Mouse (Mus musculus) MEL (cell line): Measurements from ENCODE around the gene Dnajc25. TPM values are rescaled to one million over a fixed set of nuclear protein-coding genes. Genes with fewer than 3 reads are reported as not detected.

Experiments used
- DNase-seq: peaks from one replicate; pipeline ENCODE4 v3.0.0; 2011; ENCODE audit warnings: low read depth, low spot score
- H3K27ac ChIP-seq: 2 replicates; pipeline ENCODE4 v1.5.1; 2012; ENCODE audit warnings: low read depth, mild to moderate bottlenecking, control low read depth, low read length, moderate library complexity; ENCODE audit not compliant: control insufficient read depth
- H3K27me3 ChIP-seq, 2 experiments: fragments of 150-350 bp in 1 of 2; sonication (generic) in 1 of 2; 2 replicates each; pipeline ENCODE4 v1.6.1; 2012; ENCODE audit warnings: low read length in 2 of 2, mild to moderate bottlenecking in 2 of 2, improper control_type of control experiment in 1 of 2, moderate library complexity in 1 of 2; ENCODE audit not compliant: insufficient read depth in 2 of 2, control insufficient read depth in 1 of 2
- H3K36me3 ChIP-seq, 2 experiments: 2 replicates each; pipeline ENCODE4 v1.6.1; 2012 to 2014; ENCODE audit warnings: low read length in 2 of 2, improper control_type of control experiment in 1 of 2, inconsistent platforms in 1 of 2, mild to moderate bottlenecking in 1 of 2; ENCODE audit not compliant: insufficient read depth in 2 of 2, control insufficient read depth in 1 of 2
- H3K4me1 ChIP-seq, 2 experiments: fragments of 150-350 bp in 1 of 2; sonication (generic) in 1 of 2; 2 replicates each; pipeline ENCODE4 v1.6.1; 2012; ENCODE audit warnings: low read length in 2 of 2, improper control_type of control experiment in 1 of 2, mild to moderate bottlenecking in 1 of 2; ENCODE audit not compliant: insufficient read depth in 2 of 2, control insufficient read depth in 1 of 2
- H3K4me3 ChIP-seq, 2 experiments: fragments of 150-350 bp in 1 of 2; sonication (generic) in 1 of 2; 2 replicates each; pipeline ENCODE4 v1.5.1; 2012; ENCODE audit warnings: low read depth in 2 of 2, low read length in 2 of 2, mild to moderate bottlenecking in 2 of 2, moderate library complexity in 2 of 2, control low read depth in 1 of 2, improper control_type of control experiment in 1 of 2; ENCODE audit not compliant: control insufficient read depth in 1 of 2, insufficient read depth in 1 of 2
- H3K79me2 ChIP-seq: 2 replicates; pipeline ENCODE4 v1.6.1; 2012; ENCODE audit warnings: mild to moderate bottlenecking, low read length, moderate library complexity; ENCODE audit not compliant: control insufficient read depth, poor library complexity, insufficient read depth
- H3K9ac ChIP-seq: 2 replicates; pipeline ENCODE4 v1.6.1; 2012; ENCODE audit warnings: low read depth, mild to moderate bottlenecking, control low read depth, low read length, moderate library complexity; ENCODE audit not compliant: control insufficient read depth, poor library complexity, severe bottlenecking
- H3K9me3 ChIP-seq: fragments of 150-350 bp; sonication (generic); replicated peaks from 2 replicates; pipeline ENCODE4 v1.6.1; 2012; ENCODE audit warnings: mild to moderate bottlenecking, low read length, improper control_type of control experiment, moderate library complexity; ENCODE audit not compliant: insufficient read depth
- CTCF ChIP-seq, 3 experiments: IDR thresholded peaks in 2 of 3; conservative IDR thresholded peaks in 1 of 3; 2 replicates each; pipeline ENCODE4 v1.5.1; 2011 to 2012; ENCODE audit warnings: low read length in 3 of 3, low read depth in 2 of 3, mild to moderate bottlenecking in 2 of 3, improper control_type of control experiment in 1 of 3, inconsistent platforms in 1 of 3, mixed read lengths in 1 of 3, moderate library complexity in 1 of 3; ENCODE audit not compliant: control insufficient read depth in 1 of 3, insufficient read depth in 1 of 3, poor library complexity in 1 of 3, severe bottlenecking in 1 of 3
- ELF1 ChIP-seq: IDR thresholded peaks from 2 replicates; pipeline ENCODE4 v1.6.1; 2014; ENCODE audit warnings: low read depth, mild to moderate bottlenecking, inconsistent platforms, low read length, improper control_type of control experiment, moderate library complexity
- ETS1 ChIP-seq: IDR thresholded peaks from 2 replicates; pipeline ENCODE4 v1.6.1; 2012; ENCODE audit warnings: low read depth, mild to moderate bottlenecking, inconsistent platforms, low read length, improper control_type of control experiment, moderate library complexity
- MAFK ChIP-seq: IDR thresholded peaks from 2 replicates; pipeline ENCODE4 v1.6.1; 2011; ENCODE audit warnings: low read depth, mild to moderate bottlenecking, low read length, improper control_type of control experiment, borderline replicate concordance
- MEF2A ChIP-seq: IDR thresholded peaks from 2 replicates; pipeline ENCODE4 v1.6.1; 2014; ENCODE audit warnings: low read depth, mild to moderate bottlenecking, inconsistent platforms, low read length, improper control_type of control experiment; ENCODE audit not compliant: poor library complexity, insufficient replicate concordance, severe bottlenecking; ENCODE audit errors: extremely low read depth
- MXI1 ChIP-seq: IDR thresholded peaks from 2 replicates; pipeline ENCODE4 v1.6.1; 2011; ENCODE audit warnings: mild to moderate bottlenecking, low read depth, low read length, improper control_type of control experiment
- MYC ChIP-seq: IDR thresholded peaks from 2 replicates; pipeline ENCODE4 v1.6.1; 2011; ENCODE audit warnings: low read depth, mild to moderate bottlenecking, low read length, improper control_type of control experiment, moderate library complexity
- NELFE ChIP-seq: IDR thresholded peaks from 2 replicates; pipeline ENCODE4 v1.6.1; 2011; ENCODE audit warnings: low read depth, low read length, improper control_type of control experiment
- POLR2AphosphoS2 ChIP-seq: IDR thresholded peaks from 2 replicates; pipeline ENCODE4 v1.6.1; 2011; ENCODE audit warnings: low read length, improper control_type of control experiment
- RAD21 ChIP-seq: IDR thresholded peaks from 2 replicates; pipeline ENCODE4 v1.6.1; 2011; ENCODE audit warnings: mild to moderate bottlenecking, low read depth, low read length, improper control_type of control experiment
- RCOR1 ChIP-seq: IDR thresholded peaks from 2 replicates; pipeline ENCODE4 v1.6.1; 2012; ENCODE audit warnings: low read depth, mild to moderate bottlenecking, inconsistent platforms, low read length, improper control_type of control experiment
- SIN3A ChIP-seq: IDR thresholded peaks from 2 replicates; pipeline ENCODE4 v1.6.1; 2012; ENCODE audit warnings: low read length, improper control_type of control experiment, inconsistent platforms
- SMC3 ChIP-seq: IDR thresholded peaks from 2 replicates; pipeline ENCODE4 v1.6.1; 2011; ENCODE audit warnings: low read depth, low read length, improper control_type of control experiment
- TAL1 ChIP-seq: IDR thresholded peaks from 2 replicates; pipeline ENCODE4 v1.6.1; 2012; ENCODE audit warnings: mild to moderate bottlenecking, inconsistent platforms, low read length, moderate library complexity, mixed read lengths
- UBTF ChIP-seq: IDR thresholded peaks from 2 replicates; pipeline ENCODE4 v1.6.1; 2012; ENCODE audit warnings: low read depth, mild to moderate bottlenecking, inconsistent platforms, low read length, improper control_type of control experiment, moderate library complexity, borderline replicate concordance; ENCODE audit not compliant: insufficient read depth
- USF2 ChIP-seq, 2 experiments: IDR thresholded peaks; 2 replicates each; pipeline ENCODE4 v1.6.1; 2011 to 2012; ENCODE audit warnings: improper control_type of control experiment in 2 of 2, low read length in 2 of 2, borderline replicate concordance in 1 of 2, inconsistent platforms in 1 of 2, low read depth in 1 of 2, mild to moderate bottlenecking in 1 of 2; ENCODE audit not compliant: insufficient read depth in 1 of 2
- ZC3H11A ChIP-seq: IDR thresholded peaks from 2 replicates; pipeline ENCODE4 v1.6.1; 2012; ENCODE audit warnings: low read depth, mild to moderate bottlenecking, inconsistent platforms, low read length, improper control_type of control experiment
- ZKSCAN1 ChIP-seq: IDR thresholded peaks from 2 replicates; pipeline ENCODE4 v1.6.1; 2012; ENCODE audit warnings: low read depth, mild to moderate bottlenecking, inconsistent platforms, low read length, improper control_type of control experiment, moderate library complexity
- ZNF384 ChIP-seq: IDR thresholded peaks from 2 replicates; pipeline ENCODE4 v1.6.1; 2012; ENCODE audit warnings: low read depth, mild to moderate bottlenecking, inconsistent platforms, low read length, improper control_type of control experiment
- polyA plus RNA-seq, 2 experiments: library from polyadenylated mRNA; stranded (reverse) in 1 of 2; unstranded in 1 of 2; fragments of >175 nt in 1 of 2; fragments of >200 nt in 1 of 2; gene quantifications; 2 replicates each; pipeline versions ENCODE4 v1.2.1 to v1.2.4; 2012; ENCODE audit warnings: low replicate concordance in 2 of 2, low read depth in 1 of 2; ENCODE audit not compliant: insufficient read length in 2 of 2, insufficient read depth in 1 of 2, missing spikeins in 1 of 2
- total RNA-seq: library from RNA; depleted of rRNA; stranded (reverse); fragments of 300-350 nt; gene quantifications from 2 replicates; pipeline ENCODE4 v1.2.3, GENCODE M21; 2012

Gene Dnajc25
- total and polyA plus RNA-seq, 3 experiments = 6.6 to 11.8 TPM; not detected in 1

- no peak for TF ChIP-seq UBTF
- no peak for TF ChIP-seq TAL1
- TF ChIP-seq ELF1 = no peak
- no peak for TF ChIP-seq MAFK
- TF ChIP-seq MYC = peak; percentile 82; the same call in 1 of the 2 replicates
- no peak for TF ChIP-seq NELFE
- no peak for TF ChIP-seq POLR2AphosphoS2
- TF ChIP-seq RCOR1 = no peak
- no peak for TF ChIP-seq MEF2A
These were observed 4.8 kb downstream of the Dnajc25 start (continued) for GRCm38 (mm10) chr4:58999686-59000085.

- no peaks in the 10 kb centered on the region for H3K9me3 ChIP-seq
- no peak overlapping the region for H3K4me3 ChIP-seq
- peak; percentile 90 for DNase-seq
- H3K27me3 ChIP-seq = no peaks in the 10 kb centered on the region
- H3K27ac ChIP-seq = no peak overlapping the region
- H3K4me1 ChIP-seq = peaks cover 10 to 19% of the 10 kb centered on the region in 2 experiments
- H3K9ac ChIP-seq = no peak overlapping the region
- TF ChIP-seq ZKSCAN1 (no peak), USF2 (IDR thresholded peaks at IDR 0.05; ENCODE audit: borderline replicate concordance in 1 of 2, insufficient read depth in 1 of 2, low read depth in 1 of 2, low read length in 2 of 2) (no peak), CTCF (IDR thresholded peaks at IDR 0.05 in 2 of 3, conservative IDR thresholded peaks at IDR 0.05 in 1 of 3; ENCODE audit: control insufficient read depth in 1 of 3, insufficient read depth in 1 of 3, low read depth in 2 of 3, low read length in 3 of 3, poor library complexity in 1 of 3, severe bottlenecking in 1 of 3) (peak; percentile 54 to 78 (median 65)), MXI1 (peak; percentile 49; the same call in 1 of the 2 replicates), SIN3A (peak; percentile 57; the same call in 1 of the 2 replicates), SMC3 (peak; percentile 70), MYC (peak; percentile 92), ZNF384 (peak; percentile 92), RAD21 (peak; percentile 54), ETS1 (0 out of 2 replicates have a peak, but pooled peaks have one; percentile 9), ZC3H11A (peak; percentile 14; the same call in 1 of the 2 replicates)
- peaks cover 24% of the 10 kb centered on the region for H3K79me2 ChIP-seq
- H3K36me3 ChIP-seq = peaks cover 0 to 27% of the 10 kb centered on the region in 2 experiments; a peak in 2 of 4 replicates
These were observed 5.8 kb downstream of the Dnajc25 start for GRCm38 (mm10) chr4:59000614-59001013.
